ENCODE assay signal across 11 mouse cellular contexts in the genomic region with DNA sequence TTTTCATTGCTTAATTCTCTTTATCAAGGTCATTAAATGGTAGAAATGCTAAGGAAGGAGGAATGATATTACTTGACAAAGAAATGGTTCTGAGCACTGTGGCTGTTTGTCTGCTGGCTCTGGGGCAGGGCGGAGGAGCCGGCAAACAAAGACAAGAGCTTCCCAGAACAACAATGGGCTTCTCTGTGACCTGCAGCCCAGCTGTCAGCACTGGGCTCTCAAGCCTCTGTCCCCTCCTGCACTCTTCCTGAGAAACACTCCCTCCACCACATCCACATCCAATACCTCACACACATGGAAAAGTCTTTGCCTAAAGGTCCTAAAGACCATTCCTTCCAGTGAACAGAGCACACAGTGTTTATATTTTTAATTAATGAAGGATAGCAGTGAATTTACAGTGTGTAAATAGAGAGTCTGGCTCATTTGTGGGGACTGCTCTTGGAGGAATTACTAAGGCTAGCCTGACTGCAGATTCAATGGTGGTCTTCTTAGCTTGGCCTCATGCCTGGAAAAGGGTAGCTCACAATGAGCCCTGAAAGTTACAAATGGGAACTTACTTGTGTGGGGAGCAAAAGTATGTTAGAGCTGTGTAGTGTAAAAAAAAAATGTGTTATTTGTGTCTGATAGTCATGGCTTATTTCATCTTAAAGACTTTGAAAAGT. TPM values are rescaled to one million over a fixed set of nuclear protein-coding genes. Genes with fewer than 3 reads are reported as not detected.
A peak's percentile ranks its signal among the peaks of the same experiment; 100 is the strongest.
DNase-seq lines count a peak whose midpoint lies in the region; ATAC-seq lines count a peak whose summit lies in the region.
"Had no signal": no experiment of that assay in that cellular context is flagged by ENCODE, and none has a peak within 500 bp of the region (broad histone marks: within the 10 kb centered on the region; RNA-seq: fewer than 3 reads in every experiment).

No protein-coding gene starts in this region.

- peak overlapping the region; percentile 58; the same call in 1 of the 2 replicates for H3K27ac ChIP-seq in hindbrain, embryonic 13.5 days
- H3K27ac ChIP-seq in neural tube, embryonic 11.5 days (ENCODE audit: low read depth, low read length), result no peak overlapping the region
- H3K27ac ChIP-seq in kidney, embryonic 15.5 days, result no peak overlapping the region
- H3K27ac ChIP-seq: liver, embryonic 13.5 days had no signal

- ATAC-seq in frontal cortex, adult (ENCODE audit: low TSS enrichment), result peak; percentile 48; the same call in 1 of the 2 replicates
- ATAC-seq in hindbrain, embryonic 13.5 days (ENCODE audit: low FRiP score), result peak; percentile 78
- peak; percentile 71 for ATAC-seq in neural tube, embryonic 11.5 days (ENCODE audit: insufficient read depth, low FRiP score, low TSS enrichment)
- ATAC-seq in kidney, embryonic 15.5 days (replicated peaks; ENCODE audit: low FRiP score), result no peak

- DNase-seq in frontal cortex, postnatal 36 days (ENCODE audit: low spot score in 2 of 2), result no peak
- peak; percentile 60 for DNase-seq in embryo, embryonic 10.5 days (ENCODE audit: low spot score)
- peak; percentile 24 for DNase-seq in neural tube, embryonic 11.5 days (ENCODE audit: low spot score)
- DNase-seq in thymus, postnatal 14 days, result no peak
- no peak for DNase-seq in kidney, adult 9 months
- DNase-seq: cerebellum, adult 11 months; liver, embryonic 13.5 days had no signal

- no peaks in the 10 kb centered on the region for H3K36me3 ChIP-seq in hindbrain, embryonic 13.5 days
- H3K36me3 ChIP-seq in neural tube, embryonic 11.5 days (ENCODE audit: control insufficient read depth, insufficient read depth, low read length), result no peaks in the 10 kb centered on the region
- H3K36me3 ChIP-seq in kidney, embryonic 15.5 days, result no peaks in the 10 kb centered on the region
- H3K36me3 ChIP-seq: liver, embryonic 13.5 days had no signal

- 9% methylated on average over 2 of the region's 2 CpGs for WGBS in hindbrain, embryonic 13.5 days
- 16% methylated on average over 2 of the region's 2 CpGs for WGBS in neural tube, embryonic 11.5 days
- WGBS in kidney, embryonic 15.5 days, result 44% methylated on average over 2 of the region's 2 CpGs

- no peak overlapping the region for H3K4me3 ChIP-seq in hindbrain, embryonic 13.5 days
- H3K4me3 ChIP-seq in neural tube, embryonic 11.5 days (ENCODE audit: low read depth, low read length), result no peak overlapping the region
- H3K4me3 ChIP-seq in kidney, embryonic 15.5 days (replicated peaks), result no peak overlapping the region
- H3K4me3 ChIP-seq: liver, embryonic 13.5 days had no signal

- H3K4me2 ChIP-seq in hindbrain, embryonic 13.5 days, result no peak overlapping the region
- H3K4me2 ChIP-seq in neural tube, embryonic 11.5 days (ENCODE audit: low read depth), result no peak overlapping the region
- no peak overlapping the region for H3K4me2 ChIP-seq in kidney, embryonic 15.5 days
- H3K4me2 ChIP-seq: liver, embryonic 13.5 days had no signal

- no peak overlapping the region for H3K9ac ChIP-seq in hindbrain, embryonic 13.5 days
- H3K9ac ChIP-seq in neural tube, embryonic 11.5 days (ENCODE audit: low read length), result no peak overlapping the region
- H3K9ac ChIP-seq in kidney, embryonic 15.5 days, result no peak overlapping the region
- H3K9ac ChIP-seq: liver, embryonic 13.5 days had no signal

- peaks cover 3% of the 10 kb centered on the region; the same call in 1 of the 2 replicates for H3K4me1 ChIP-seq in hindbrain, embryonic 13.5 days (replicated peaks)
- H3K4me1 ChIP-seq in neural tube, embryonic 11.5 days (ENCODE audit: control insufficient read depth, insufficient read depth, low read length), result no peaks in the 10 kb centered on the region
- no peaks in the 10 kb centered on the region for H3K4me1 ChIP-seq in kidney, embryonic 15.5 days
- H3K4me1 ChIP-seq: liver, embryonic 13.5 days had no signal

- H3K27me3 ChIP-seq in hindbrain, embryonic 13.5 days, result no peaks in the 10 kb centered on the region
- no peaks in the 10 kb centered on the region for H3K27me3 ChIP-seq in neural tube, embryonic 11.5 days (ENCODE audit: control insufficient read depth, insufficient read depth, low read length)
- 0 out of 2 replicates have a peak, but pooled peaks cover 3% of the 10 kb centered on the region for H3K27me3 ChIP-seq in kidney, embryonic 15.5 days
- H3K27me3 ChIP-seq: liver, embryonic 13.5 days had no signal

- no peaks in the 10 kb centered on the region for H3K9me3 ChIP-seq in hindbrain, embryonic 13.5 days
- H3K9me3 ChIP-seq in neural tube, embryonic 11.5 days (ENCODE audit: control insufficient read depth, low read length), result no peaks in the 10 kb centered on the region
- H3K9me3 ChIP-seq in kidney, embryonic 15.5 days (replicated peaks), result no peaks in the 10 kb centered on the region
- H3K9me3 ChIP-seq: liver, embryonic 13.5 days had no signal

RNA-seq across cellular contexts. Expression of gene Elmo1, which starts 49.1 kb away (rescaled TPM):
- 45.8 and 45.9 TPM in 2 replicates for polyA plus RNA-seq in hindbrain, embryonic 13.5 days (2015; fragmentation: Nextera tagmentation; extraction: Ambion mirVana)
- 27.0 and 28.7 TPM in 2 replicates for polyA plus RNA-seq in neural tube, embryonic 11.5 days (2014; fragmentation: Nextera tagmentation; extraction: Ambion mirVana)
- polyA plus RNA-seq in kidney, embryonic 15.5 days (2015; fragmentation: Nextera tagmentation; extraction: Ambion mirVana), result 16.1 and 16.9 TPM in 2 replicates
- polyA plus RNA-seq: C2C12 had no signal

Comparison
In these comparisons a context has a peak if more than half of its experiments do, and no peak if none do; other contexts are left out.
1. DNase-seq: peak in embryo, embryonic 10.5 days (single experiment) and neural tube, embryonic 11.5 days (single experiment); none in frontal cortex, postnatal 36 days (0 of 2), thymus, postnatal 14 days (single experiment) and kidney, adult 9 months (single experiment).